Mouse (Mus musculus) ES-CJ7 (cell line): ENCODE measurements around the gene Chrm5.

Source experiments
- DNase-seq: peaks from one replicate; pipeline ENCODE4 v3.0.0; 2011; ENCODE audit warnings: low read depth, low spot score

Gene Chrm5

GRCm38 (mm10) chr2:112429665-112430064 is 50.9 kb downstream of the Chrm5 start:
- no peak for DNase-seq
